Mouse (Mus musculus) ES-E14 (cell line): ENCODE measurements around the gene Cramp1l.

Source experiments
- CHD2 ChIP-seq: IDR thresholded peaks from 2 replicates; pipeline ENCODE4 v1.6.1; 2014; ENCODE audit warnings: mild to moderate bottlenecking, low read depth, low read length, inconsistent platforms
- MAFK ChIP-seq: IDR thresholded peaks from 2 replicates; pipeline ENCODE4 v1.6.1; 2014; ENCODE audit warnings: mild to moderate bottlenecking, low read depth, low read length, inconsistent platforms; ENCODE audit not compliant: insufficient read depth
- ZC3H11A ChIP-seq: IDR thresholded peaks from 2 replicates; pipeline ENCODE4 v1.6.1; 2012; ENCODE audit warnings: low read depth, mild to moderate bottlenecking, inconsistent platforms, low read length, borderline replicate concordance

- TF ChIP-seq CHD2 (no peak), ZC3H11A (no peak), MAFK (no peak)
These were observed 29.3 kb upstream of the Cramp1l start for GRCm38 (mm10) chr17:25044879-25045278.
